Mouse (Mus musculus) liver, postnatal 0 days (tissue): ENCODE results near the gene Plxnd1.

Experiments used
- CTCF ChIP-seq: sonication (generic); IDR thresholded peaks from 2 replicates; pipeline ENCODE4 v1.5.1; 2016; ENCODE audit warnings: antibody characterized with exemption, low read depth
- EP300 ChIP-seq: IDR thresholded peaks from 2 replicates; pipeline ENCODE4 v1.6.1; 2016; ENCODE audit warnings: antibody characterized with exemption, low read depth, mild to moderate bottlenecking

DNA sequence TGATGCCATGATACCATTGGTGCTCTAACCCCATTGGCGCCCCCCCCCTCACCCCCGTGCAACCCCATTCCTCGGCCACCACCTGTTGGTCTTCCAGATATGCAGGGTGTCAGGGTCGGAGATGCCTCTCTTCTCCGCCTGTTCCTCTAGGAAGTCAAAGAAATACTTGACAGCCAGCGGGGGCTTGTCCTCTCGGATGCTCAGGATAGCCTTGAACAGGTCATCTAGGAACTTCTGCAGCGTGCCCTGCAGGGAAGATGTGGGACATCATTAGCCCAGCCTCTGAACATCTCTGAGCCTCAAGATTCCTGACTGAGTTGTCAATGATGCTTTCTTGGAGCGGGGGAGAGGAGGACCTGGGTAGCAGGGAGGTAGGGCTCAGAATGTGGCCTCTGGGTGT lies 36.4 kb downstream of the Plxnd1 start:
- TF ChIP-seq CTCF: no peak
- no peak for TF ChIP-seq EP300
